In genomic region chr8:108884947-108885346, GRCm38 (mm10) we compare ENCODE assay signal across 9 mouse cellular contexts.
DNase-seq lines count a peak whose midpoint lies in the region; ATAC-seq and TF ChIP-seq lines count a peak whose summit lies in the region.
"Had no signal": no experiment of that assay in that cellular context is flagged by ENCODE, and none has a peak within 500 bp of the region (broad histone marks: within the 10 kb centered on the region; RNA-seq: fewer than 3 reads in every experiment).

No protein-coding gene starts in this region.

- TF ChIP-seq EP300 in stomach, postnatal 0 days (optimal IDR thresholded peaks at IDR 0.05), result no peak

- intact Hi-C loops in left cerebral cortex, postnatal 10 days (cut with DNase I), result no loop called here

- ATAC-seq in forebrain, embryonic 13.5 days, result no peak
- no peak for ATAC-seq in forebrain, embryonic 16.5 days
- ATAC-seq in stomach, postnatal 0 days (ENCODE audit: low FRiP score, low TSS enrichment), result peak; percentile 49; the same call in 1 of the 2 replicates

- DNase-seq in thymus, postnatal 14 days, result peak; percentile 34
- no peak for DNase-seq in thymus, adult 18-20 months
- DNase-seq in midbrain, embryonic 10.5 days (ENCODE audit: low spot score), result no peak
- peak; percentile 38 for DNase-seq in stomach, postnatal 0 days (ENCODE audit: low spot score)
- no peak for DNase-seq in left cerebral cortex, postnatal 10 days (ENCODE audit: extremely low spot score in 1 of 2, low spot score in 2 of 2)
- DNase-seq in spleen, postnatal 10 days (ENCODE audit: low spot score in 2 of 2), result no peak
- DNase-seq: B cell, adult 2 months had no signal

- peaks cover 30% of the 10 kb centered on the region for H3K27me3 ChIP-seq in forebrain, embryonic 13.5 days
- peaks cover 3% of the 10 kb centered on the region; the same call in 1 of the 2 replicates for H3K27me3 ChIP-seq in forebrain, embryonic 16.5 days (replicated peaks; ENCODE audit: control insufficient read depth, insufficient read depth, low read length)
- H3K27me3 ChIP-seq in midbrain, embryonic 10.5 days (ENCODE audit: low read depth, poor library complexity, severe bottlenecking), result peaks cover 12% of the 10 kb centered on the region; the same call in 1 of the 2 replicates
- no peaks in the 10 kb centered on the region for H3K27me3 ChIP-seq in stomach, postnatal 0 days (ENCODE audit: control insufficient read depth, insufficient read depth, low read length)

- H3K36me3 ChIP-seq in forebrain, embryonic 13.5 days (ENCODE audit: poor library complexity, severe bottlenecking), result no peaks in the 10 kb centered on the region
- H3K36me3 ChIP-seq in forebrain, embryonic 16.5 days (ENCODE audit: control insufficient read depth, insufficient read depth), result no peaks in the 10 kb centered on the region
- H3K36me3 ChIP-seq in midbrain, embryonic 10.5 days, result peaks cover 19% of the 10 kb centered on the region
- no peaks in the 10 kb centered on the region for H3K36me3 ChIP-seq in stomach, postnatal 0 days (ENCODE audit: control insufficient read depth, insufficient read depth, low read length)

- H3K9me3 ChIP-seq in forebrain, embryonic 13.5 days (replicated peaks), result no peaks in the 10 kb centered on the region
- H3K9me3 ChIP-seq in forebrain, embryonic 16.5 days (ENCODE audit: control insufficient read depth, low read length), result no peaks in the 10 kb centered on the region
- H3K9me3 ChIP-seq in midbrain, embryonic 10.5 days (replicated peaks), result no peaks in the 10 kb centered on the region
- H3K9me3 ChIP-seq in stomach, postnatal 0 days (ENCODE audit: control insufficient read depth, low read length), result no peaks in the 10 kb centered on the region

- WGBS in forebrain, embryonic 13.5 days, result 42% methylated on average over 4 of the region's 4 CpGs
- 66% methylated on average over 4 of the region's 4 CpGs for WGBS in forebrain, embryonic 16.5 days
- WGBS in midbrain, embryonic 10.5 days, result 53% methylated on average over 4 of the region's 4 CpGs
- WGBS in stomach, postnatal 0 days, result 41% methylated on average over 4 of the region's 4 CpGs

- no peak for TF ChIP-seq CTCF in stomach, postnatal 0 days (IDR thresholded peaks at IDR 0.05; ENCODE audit: low read depth)

- peaks cover 48% of the 10 kb centered on the region for H3K4me1 ChIP-seq in forebrain, embryonic 13.5 days
- peaks cover 44% of the 10 kb centered on the region for H3K4me1 ChIP-seq in forebrain, embryonic 16.5 days (replicated peaks; ENCODE audit: control insufficient read depth, insufficient read depth, low read length)
- H3K4me1 ChIP-seq in midbrain, embryonic 10.5 days, result peaks cover 78% of the 10 kb centered on the region
- peaks cover 6% of the 10 kb centered on the region for H3K4me1 ChIP-seq in stomach, postnatal 0 days (replicated peaks; ENCODE audit: control insufficient read depth, insufficient read depth)

- no peak overlapping the region for H3K4me3 ChIP-seq in forebrain, embryonic 13.5 days
- no peak overlapping the region for H3K4me3 ChIP-seq in forebrain, embryonic 16.5 days (replicated peaks; ENCODE audit: low read length)
- H3K4me3 ChIP-seq in midbrain, embryonic 10.5 days, result no peak overlapping the region
- H3K4me3 ChIP-seq in stomach, postnatal 0 days (ENCODE audit: low read depth, low read length), result no peak overlapping the region

- no peak overlapping the region for H3K9ac ChIP-seq in forebrain, embryonic 13.5 days
- no peak overlapping the region for H3K9ac ChIP-seq in forebrain, embryonic 16.5 days (replicated peaks; ENCODE audit: low read depth, low read length)
- no peak overlapping the region; the same call in 1 of the 2 replicates for H3K9ac ChIP-seq in stomach, postnatal 0 days (ENCODE audit: low read length)

- peak overlapping the region; percentile 60 for H3K27ac ChIP-seq in forebrain, embryonic 13.5 days
- H3K27ac ChIP-seq in forebrain, embryonic 16.5 days (ENCODE audit: low read length), result no peak overlapping the region
- peak overlapping the region; percentile 78 for H3K27ac ChIP-seq in midbrain, embryonic 10.5 days (replicated peaks)
- H3K27ac ChIP-seq in stomach, postnatal 0 days (replicated peaks), result peak overlapping the region; percentile 75

- H3K4me2 ChIP-seq in forebrain, embryonic 13.5 days, result no peak overlapping the region
- H3K4me2 ChIP-seq in forebrain, embryonic 16.5 days (ENCODE audit: low read length), result no peak overlapping the region
- H3K4me2 ChIP-seq in stomach, postnatal 0 days (replicated peaks; ENCODE audit: low read depth), result no peak overlapping the region

Comparison
In these comparisons a context has a peak if more than half of its experiments do, and no peak if none do; other contexts are left out.
1. DNase-seq: peak in thymus, postnatal 14 days (single experiment) and stomach, postnatal 0 days (single experiment); none in thymus, adult 18-20 months (0 of 2), midbrain, embryonic 10.5 days (single experiment), left cerebral cortex, postnatal 10 days (0 of 2) and spleen, postnatal 10 days (0 of 2).